Mouse (Mus musculus): Measurements from ENCODE around the gene Pex12.

DNA sequence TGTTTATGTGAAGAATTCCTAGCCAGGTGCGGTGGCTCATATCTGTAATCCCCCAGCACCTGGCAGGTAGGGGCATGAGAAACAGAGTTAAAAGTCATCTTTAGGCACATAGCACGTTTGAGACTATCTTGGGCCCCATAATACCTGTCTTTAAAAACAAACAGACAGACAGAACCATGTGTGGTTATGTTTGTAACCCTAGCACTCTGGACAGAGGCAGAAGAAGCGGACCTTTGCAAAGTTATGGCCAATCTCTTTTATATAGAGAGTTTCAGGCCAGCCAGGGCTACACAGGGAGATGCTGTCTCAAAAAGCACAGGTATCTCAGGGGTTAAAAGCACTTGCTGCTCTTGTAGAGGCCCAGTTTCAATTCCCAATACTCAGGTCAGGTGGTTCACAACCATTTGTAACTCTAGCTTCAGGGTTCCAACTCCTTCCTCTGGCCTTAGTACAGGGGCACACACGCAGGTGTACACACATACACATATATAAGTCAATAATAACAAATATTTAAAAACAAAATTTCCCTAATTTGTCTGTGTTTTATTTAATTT, 4.4 kb upstream of the Pex12 start:
- TF ChIP-seq CTCF (conservative IDR thresholded peaks at IDR 0.05; ENCODE audit: low read length): no peak
- no peak for TF ChIP-seq POU5F1 (IDR thresholded peaks at IDR 0.05; ENCODE audit: borderline replicate concordance, low read length)
